Mouse (Mus musculus): ENCODE results near the gene Pigw.

DNA sequence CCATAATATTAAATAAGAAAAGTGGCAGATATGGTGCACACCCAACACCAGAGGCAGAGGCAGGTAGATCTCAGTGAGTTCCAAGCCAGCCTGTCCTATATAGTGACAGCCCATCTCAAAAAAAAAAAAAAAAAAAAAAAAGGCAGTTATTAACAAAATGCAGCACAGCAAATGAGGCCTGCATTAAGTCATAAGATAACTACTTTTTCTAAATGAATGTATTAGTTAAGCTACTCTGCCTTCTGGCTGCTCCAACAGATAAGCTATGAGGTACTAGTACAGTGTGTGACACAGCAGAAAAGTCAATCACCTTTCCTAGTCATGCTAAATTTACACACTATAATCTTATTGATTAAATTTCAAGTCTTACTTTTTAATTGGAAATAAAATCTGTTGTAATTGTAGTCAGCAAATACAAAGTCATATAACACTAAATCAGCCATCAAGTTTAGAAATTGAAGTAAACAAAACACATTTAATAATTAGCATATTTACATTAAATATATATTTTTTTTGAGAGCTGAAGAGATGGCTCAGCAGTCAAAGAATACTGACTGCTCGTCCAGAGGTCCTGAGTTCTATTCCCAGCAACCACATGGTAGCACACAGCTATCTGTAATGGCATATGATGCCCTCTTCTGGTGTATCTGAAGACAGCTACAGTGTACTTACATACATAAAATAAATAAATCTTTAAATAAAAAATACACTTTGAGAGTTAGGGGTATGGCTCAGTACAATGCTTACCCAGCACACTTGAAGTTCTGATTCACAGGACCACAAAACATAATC, 6.8 kb downstream of the Pigw start:
- peak; percentile 25; the same call in 1 of the 2 replicates for TF ChIP-seq CTCF (IDR thresholded peaks at IDR 0.05)
- TF ChIP-seq POLR2A (IDR thresholded peaks at IDR 0.05; ENCODE audit: insufficient read depth, low read depth, low read length): no peak
